Mouse (Mus musculus): ENCODE data around the gene Eml6. TPM values are rescaled to one million over a fixed set of nuclear protein-coding genes. Genes with fewer than 3 reads are reported as not detected.
A peak's percentile ranks its signal among the peaks of the same experiment; 100 is the strongest.

Eml6 gene
- polyA plus RNA-seq, 1 experiment from 2014 or later, result 1.8 TPM

- 31% methylated on average over 6 of the region's 6 CpGs for WGBS
- H3K27ac ChIP-seq (replicated peaks; ENCODE audit: low read depth, low read length), result no peak overlapping the region; the same call in 1 of the 2 replicates
- ATAC-seq (ENCODE audit: low read depth), result peak; percentile 86
Observed at GRCm38 (mm10) chr11:29718541-29718940, 307.3 kb downstream of the Eml6 start.

GRCm38 (mm10) chr11:29715499-29715898, 310.3 kb downstream of the Eml6 start:
- H3K36me3 ChIP-seq (ENCODE audit: control insufficient read depth, insufficient read depth, low read length), result 0 out of 2 replicates have a peak, but pooled peaks cover 8% of the 10 kb centered on the region
- no peak overlapping the region for H3K4me3 ChIP-seq (ENCODE audit: low read depth, low read length)
- 80% methylated on average over 3 of the region's 3 CpGs for WGBS
- no peak for ATAC-seq (ENCODE audit: low read depth)
- H3K27ac ChIP-seq (replicated peaks; ENCODE audit: low read depth, low read length), result no peak overlapping the region
- no peak for DNase-seq (ENCODE audit: low spot score)
- H3K27me3 ChIP-seq (replicated peaks; ENCODE audit: control insufficient read depth, insufficient read depth, low read length), result no peaks in the 10 kb centered on the region
- no peak overlapping the region for H3K4me2 ChIP-seq (ENCODE audit: low read depth, low read length)
- H3K9me3 ChIP-seq (ENCODE audit: control insufficient read depth, low read length), result no peaks in the 10 kb centered on the region
- peaks cover 11% of the 10 kb centered on the region for H3K4me1 ChIP-seq (ENCODE audit: control insufficient read depth, insufficient read depth, low read length)
- H3K9ac ChIP-seq (ENCODE audit: low read depth, low read length), result no peak overlapping the region

More at GRCm38 (mm10) chr11:29718541-29718940, 307.3 kb downstream of the Eml6 start:
- DNase-seq (ENCODE audit: low spot score), result peak; percentile 68
- Histone ChIP-seq H3K27me3 (replicated peaks; ENCODE audit: control insufficient read depth, insufficient read depth, low read length) (no peaks in the 10 kb centered on the region), H3K36me3 (ENCODE audit: control insufficient read depth, insufficient read depth, low read length) (0 out of 2 replicates have a peak, but pooled peaks cover 5% of the 10 kb centered on the region), H3K9ac (ENCODE audit: low read depth, low read length) (no peak overlapping the region), H3K4me1 (ENCODE audit: control insufficient read depth, insufficient read depth, low read length) (peaks cover 11% of the 10 kb centered on the region), H3K4me2 (ENCODE audit: low read depth, low read length) (peak overlapping the region; percentile 26), H3K9me3 (ENCODE audit: control insufficient read depth, low read length) (no peaks in the 10 kb centered on the region), H3K4me3 (ENCODE audit: low read depth, low read length) (0 out of 2 replicates have a peak overlapping the region, but pooled peaks have one; percentile 3)

GRCm38 (mm10) chr11:29714789-29715188, 311.0 kb downstream of the Eml6 start:
- H3K4me3 ChIP-seq (ENCODE audit: low read depth, low read length), result no peak overlapping the region
- no peak overlapping the region for H3K27ac ChIP-seq (replicated peaks; ENCODE audit: low read depth, low read length)
- H3K4me1 ChIP-seq (ENCODE audit: control insufficient read depth, insufficient read depth, low read length), result peaks cover 11% of the 10 kb centered on the region
- DNase-seq (ENCODE audit: low spot score), result peak; percentile 37
- no peaks in the 10 kb centered on the region for H3K27me3 ChIP-seq (replicated peaks; ENCODE audit: control insufficient read depth, insufficient read depth, low read length)
- H3K9ac ChIP-seq (ENCODE audit: low read depth, low read length), result no peak overlapping the region
- 0 out of 2 replicates have a peak, but pooled peaks cover 8% of the 10 kb centered on the region for H3K36me3 ChIP-seq (ENCODE audit: control insufficient read depth, insufficient read depth, low read length)
- no peak overlapping the region for H3K4me2 ChIP-seq (ENCODE audit: low read depth, low read length)
- 88% methylated on average over 2 of the region's 2 CpGs for WGBS
- H3K9me3 ChIP-seq (ENCODE audit: control insufficient read depth, low read length), result no peaks in the 10 kb centered on the region
- no peak for ATAC-seq (ENCODE audit: low read depth)

GRCm38 (mm10) chr11:29714114-29714513, 311.7 kb downstream of the Eml6 start:
- 91% methylated on average over 7 of the region's 7 CpGs for WGBS
- DNase-seq (ENCODE audit: low spot score), result no peak
- Histone ChIP-seq H3K4me1 (ENCODE audit: control insufficient read depth, insufficient read depth, low read length) (peaks cover 10% of the 10 kb centered on the region), H3K4me2 (ENCODE audit: low read depth, low read length) (no peak overlapping the region), H3K27ac (replicated peaks; ENCODE audit: low read depth, low read length) (no peak overlapping the region), H3K27me3 (replicated peaks; ENCODE audit: control insufficient read depth, insufficient read depth, low read length) (no peaks in the 10 kb centered on the region), H3K36me3 (ENCODE audit: control insufficient read depth, insufficient read depth, low read length) (0 out of 2 replicates have a peak, but pooled peaks cover 8% of the 10 kb centered on the region), H3K9ac (ENCODE audit: low read depth, low read length) (no peak overlapping the region), H3K4me3 (ENCODE audit: low read depth, low read length) (no peak overlapping the region), H3K9me3 (ENCODE audit: control insufficient read depth, low read length) (no peaks in the 10 kb centered on the region)
- no peak for ATAC-seq (ENCODE audit: low read depth)

GRCm38 (mm10) chr11:29709512-29709911, 316.3 kb downstream of the Eml6 start:
- no peak overlapping the region for H3K4me3 ChIP-seq (ENCODE audit: low read depth, low read length)
- no peak for DNase-seq (ENCODE audit: low spot score)
- H3K27ac ChIP-seq (replicated peaks; ENCODE audit: low read depth, low read length), result no peak overlapping the region
- H3K36me3 ChIP-seq (ENCODE audit: control insufficient read depth, insufficient read depth, low read length), result peaks cover 37% of the 10 kb centered on the region
- no peak overlapping the region for H3K4me2 ChIP-seq (ENCODE audit: low read depth, low read length)
- ATAC-seq (ENCODE audit: low read depth), result no peak
- no peaks in the 10 kb centered on the region for H3K4me1 ChIP-seq (ENCODE audit: control insufficient read depth, insufficient read depth, low read length)
- no peaks in the 10 kb centered on the region for H3K9me3 ChIP-seq (ENCODE audit: control insufficient read depth, low read length)
- H3K9ac ChIP-seq (ENCODE audit: low read depth, low read length), result no peak overlapping the region
- H3K27me3 ChIP-seq (replicated peaks; ENCODE audit: control insufficient read depth, insufficient read depth, low read length), result no peaks in the 10 kb centered on the region

GRCm38 (mm10) chr11:29706845-29707244, 319.0 kb downstream of the Eml6 start:
- Histone ChIP-seq H3K27me3 (replicated peaks; ENCODE audit: control insufficient read depth, insufficient read depth, low read length) (no peaks in the 10 kb centered on the region), H3K9ac (ENCODE audit: low read depth, low read length) (no peak overlapping the region), H3K27ac (replicated peaks; ENCODE audit: low read depth, low read length) (no peak overlapping the region), H3K4me2 (ENCODE audit: low read depth, low read length) (no peak overlapping the region), H3K4me1 (ENCODE audit: control insufficient read depth, insufficient read depth, low read length) (no peaks in the 10 kb centered on the region), H3K9me3 (ENCODE audit: control insufficient read depth, low read length) (no peaks in the 10 kb centered on the region), H3K36me3 (ENCODE audit: control insufficient read depth, insufficient read depth, low read length) (peaks cover 29% of the 10 kb centered on the region), H3K4me3 (ENCODE audit: low read depth, low read length) (no peak overlapping the region)
- DNase-seq (ENCODE audit: low spot score), result no peak
- WGBS, result 90% methylated on average over 4 of the region's 4 CpGs
- no peak for ATAC-seq (ENCODE audit: low read depth)

- Histone ChIP-seq H3K9ac (ENCODE audit: low read depth, low read length) (no peak overlapping the region), H3K4me2 (ENCODE audit: low read depth, low read length) (no peak overlapping the region), H3K9me3 (ENCODE audit: control insufficient read depth, low read length) (no peaks in the 10 kb centered on the region), H3K4me3 (ENCODE audit: low read depth, low read length) (no peak overlapping the region), H3K4me1 (ENCODE audit: control insufficient read depth, insufficient read depth, low read length) (no peaks in the 10 kb centered on the region), H3K27me3 (replicated peaks; ENCODE audit: control insufficient read depth, insufficient read depth, low read length) (no peaks in the 10 kb centered on the region), H3K36me3 (ENCODE audit: control insufficient read depth, insufficient read depth, low read length) (peaks cover 29% of the 10 kb centered on the region), H3K27ac (replicated peaks; ENCODE audit: low read depth, low read length) (no peak overlapping the region)
- ATAC-seq (ENCODE audit: low read depth) (no peak), DNase-seq (ENCODE audit: low spot score) (no peak)
Observed at GRCm38 (mm10) chr11:29705263-29705662, 320.6 kb downstream of the Eml6 start.

GRCm38 (mm10) chr11:29702721-29703120, 323.1 kb downstream of the Eml6 start:
- Histone ChIP-seq H3K9ac (ENCODE audit: low read depth, low read length) (no peak overlapping the region), H3K36me3 (ENCODE audit: control insufficient read depth, insufficient read depth, low read length) (peaks cover 16% of the 10 kb centered on the region), H3K9me3 (ENCODE audit: control insufficient read depth, low read length) (no peaks in the 10 kb centered on the region), H3K27ac (replicated peaks; ENCODE audit: low read depth, low read length) (no peak overlapping the region), H3K4me2 (ENCODE audit: low read depth, low read length) (no peak overlapping the region), H3K4me3 (ENCODE audit: low read depth, low read length) (no peak overlapping the region), H3K27me3 (replicated peaks; ENCODE audit: control insufficient read depth, insufficient read depth, low read length) (no peaks in the 10 kb centered on the region), H3K4me1 (ENCODE audit: control insufficient read depth, insufficient read depth, low read length) (no peaks in the 10 kb centered on the region)
- 77% methylated on average over 3 of the region's 3 CpGs for WGBS
- DNase-seq (ENCODE audit: low spot score) (no peak), ATAC-seq (ENCODE audit: low read depth) (no peak)

- H3K4me2 ChIP-seq (ENCODE audit: low read depth, low read length), result peak overlapping the region; percentile 66
- ATAC-seq (ENCODE audit: low read depth) (no peak), DNase-seq (ENCODE audit: low spot score) (no peak)
- H3K4me3 ChIP-seq (ENCODE audit: low read depth, low read length), result peak overlapping the region; percentile 99
- no peaks in the 10 kb centered on the region for H3K27me3 ChIP-seq (replicated peaks; ENCODE audit: control insufficient read depth, insufficient read depth, low read length)
- peaks cover 4% of the 10 kb centered on the region; the same call in 1 of the 2 replicates for H3K4me1 ChIP-seq (ENCODE audit: control insufficient read depth, insufficient read depth, low read length)
- H3K9ac ChIP-seq (ENCODE audit: low read depth, low read length), result no peak overlapping the region
- H3K27ac ChIP-seq (replicated peaks; ENCODE audit: low read depth, low read length), result no peak overlapping the region
- 0 out of 2 replicates have a peak, but pooled peaks cover 4% of the 10 kb centered on the region for H3K36me3 ChIP-seq (ENCODE audit: control insufficient read depth, insufficient read depth, low read length)
- no peaks in the 10 kb centered on the region for H3K9me3 ChIP-seq (ENCODE audit: control insufficient read depth, low read length)
Observed at GRCm38 (mm10) chr11:29694754-29695153, 331.1 kb downstream of the Eml6 start.
